Mouse (Mus musculus): ENCODE measurements around the gene Ndnf. TPM values are rescaled to one million over a fixed set of nuclear protein-coding genes. Genes with fewer than 3 reads are reported as not detected.

Gene Ndnf
- total RNA-seq, 2 experiments from 2014 or later: 0.03 to 0.36 TPM

- no peak for TF ChIP-seq CTCF (IDR thresholded peaks at IDR 0.05)
These were observed 394 bp upstream of the Ndnf start for GRCm38 (mm10) chr6:65670981-65671411.

DNA sequence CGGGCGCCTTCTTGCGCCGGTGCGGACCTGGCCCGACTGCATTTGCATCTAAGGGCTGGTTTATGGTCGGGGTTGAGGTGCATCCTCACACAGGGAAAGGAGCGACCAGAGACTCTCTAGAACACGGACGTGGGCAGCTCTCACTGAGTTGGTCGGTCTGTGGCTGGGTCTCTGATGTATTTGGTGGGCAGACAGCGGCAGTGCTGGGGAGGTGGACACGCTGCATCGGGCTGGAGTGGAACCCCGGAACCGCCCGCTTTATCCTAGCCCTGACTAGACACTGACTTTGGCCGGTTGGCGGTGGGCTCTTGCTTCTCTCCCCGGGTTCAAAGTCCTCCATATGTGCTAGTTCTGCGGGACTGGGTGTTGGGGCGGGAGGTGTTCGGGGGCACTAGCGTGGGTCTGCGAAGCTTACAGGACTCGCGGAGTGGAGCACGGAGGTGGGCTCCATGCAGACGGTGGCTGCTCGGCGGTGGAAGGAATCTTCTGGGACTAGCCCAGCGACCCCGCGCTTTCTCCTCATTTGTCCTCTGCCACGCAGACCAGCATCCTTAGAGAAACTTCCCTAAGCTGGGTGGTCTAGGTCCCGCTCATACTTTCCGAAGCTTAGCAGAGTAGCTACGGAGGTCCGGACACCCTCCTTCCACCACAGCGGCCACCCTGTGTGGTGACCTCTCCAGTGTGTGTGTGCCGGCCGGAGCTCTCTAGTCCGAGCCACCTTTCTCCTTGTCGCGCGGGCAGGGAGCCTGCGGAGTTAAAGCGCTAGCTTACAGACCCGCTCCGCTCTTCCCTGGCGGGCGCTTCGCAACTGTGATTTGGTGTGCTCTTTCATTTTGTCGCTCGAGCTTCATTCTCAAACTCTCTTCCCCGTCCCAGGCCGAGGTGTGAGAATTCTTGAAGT lies 991 bp downstream of the Ndnf start:
- no peak for TF ChIP-seq CTCF (IDR thresholded peaks at IDR 0.05)
- Histone ChIP-seq H3K4me3 (peak overlapping the region; percentile 83), H3K27ac (no peak overlapping the region)
- peak; percentile 27 for DNase-seq
- intact Hi-C loops (cut with DNase I): no loop called here

More at GRCm38 (mm10) chr6:65670981-65671411, 394 bp upstream of the Ndnf start:
- peak overlapping the region; percentile 83 for H3K4me3 ChIP-seq
- no peak overlapping the region for H3K27ac ChIP-seq
- intact Hi-C loops (cut with DNase I): no loop called here
- no peak for DNase-seq

DNA sequence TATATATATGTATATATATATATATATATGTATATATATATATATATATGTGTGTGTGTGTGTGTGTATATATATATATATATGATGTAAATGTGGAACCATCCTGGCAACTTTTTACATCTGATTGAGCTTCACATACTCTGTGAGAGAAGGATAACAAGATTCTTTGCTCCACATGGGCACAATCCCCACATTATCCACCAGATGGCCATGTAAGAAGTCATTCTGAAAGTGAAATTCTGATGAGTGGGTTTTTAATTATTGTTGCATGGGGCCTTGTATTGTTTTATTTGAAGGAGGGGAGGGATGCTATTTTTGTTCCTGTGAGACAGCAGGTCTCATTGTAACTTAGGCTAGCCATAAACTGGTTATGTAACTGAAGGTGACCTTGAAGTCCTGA lies 22.5 kb downstream of the Ndnf start:
- no peak for DNase-seq
- intact Hi-C loops (cut with DNase I): no loop called here
- Histone ChIP-seq H3K27ac (no peak overlapping the region), H3K4me3 (no peak overlapping the region)
- TF ChIP-seq CTCF (IDR thresholded peaks at IDR 0.05): no peak; the same call in 1 of the 2 replicates

DNA sequence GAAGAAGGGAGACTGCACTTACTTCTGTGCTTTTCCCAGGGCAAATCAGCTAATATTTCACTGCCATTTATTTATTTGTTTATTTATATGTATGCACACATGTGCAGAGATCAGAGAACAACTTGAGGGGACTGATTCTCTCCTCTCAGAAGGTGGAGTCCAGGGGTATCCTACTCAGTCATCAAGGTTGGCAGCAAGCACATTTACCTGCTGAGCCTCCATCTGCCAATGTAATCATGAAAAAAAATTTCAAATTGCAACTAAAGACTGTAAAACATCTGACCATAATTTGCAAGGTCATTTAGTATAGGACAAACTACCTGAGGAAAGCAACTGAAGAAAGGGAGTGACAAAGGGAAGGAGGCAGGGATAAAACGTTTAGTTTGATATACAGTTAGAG lies 49.3 kb downstream of the Ndnf start:
- DNase-seq: no peak
- TF ChIP-seq CTCF (IDR thresholded peaks at IDR 0.05): no peak
- no peak overlapping the region for H3K27ac ChIP-seq
- no peak overlapping the region for H3K4me3 ChIP-seq
- intact Hi-C loops (cut with DNase I): no loop called here

- no peak for TF ChIP-seq CTCF (IDR thresholded peaks at IDR 0.05)
- Histone ChIP-seq H3K4me3 (no peak overlapping the region), H3K27ac (no peak overlapping the region)
- no peak for DNase-seq
- intact Hi-C loops (cut with DNase I): no loop called here
These were observed 54.3 kb downstream of the Ndnf start for GRCm38 (mm10) chr6:65725677-65726076.

DNA sequence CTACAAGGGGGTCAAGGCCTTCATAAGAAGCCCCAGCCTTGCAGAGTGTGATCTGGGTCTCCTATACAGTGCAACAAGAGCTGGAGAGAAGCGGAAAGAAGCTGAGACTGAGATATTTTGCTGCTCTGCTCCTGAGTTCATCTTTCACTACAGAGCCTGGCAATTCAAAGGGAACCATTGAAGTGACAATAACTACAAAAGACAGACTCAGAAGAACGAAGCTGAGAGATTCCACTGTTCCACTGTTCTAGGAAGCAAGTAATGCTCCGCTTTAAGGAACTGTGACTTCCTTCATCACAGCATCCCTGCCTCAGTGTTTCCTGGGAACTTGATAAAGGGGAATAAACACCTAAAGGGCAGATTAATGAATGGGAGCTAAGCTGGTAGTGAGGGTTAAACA lies 56.9 kb downstream of the Ndnf start:
- no peak overlapping the region for H3K27ac ChIP-seq
- intact Hi-C loops (cut with DNase I): no loop called here
- no peak for DNase-seq
- TF ChIP-seq CTCF (IDR thresholded peaks at IDR 0.05): no peak
- no peak overlapping the region for H3K4me3 ChIP-seq

DNA sequence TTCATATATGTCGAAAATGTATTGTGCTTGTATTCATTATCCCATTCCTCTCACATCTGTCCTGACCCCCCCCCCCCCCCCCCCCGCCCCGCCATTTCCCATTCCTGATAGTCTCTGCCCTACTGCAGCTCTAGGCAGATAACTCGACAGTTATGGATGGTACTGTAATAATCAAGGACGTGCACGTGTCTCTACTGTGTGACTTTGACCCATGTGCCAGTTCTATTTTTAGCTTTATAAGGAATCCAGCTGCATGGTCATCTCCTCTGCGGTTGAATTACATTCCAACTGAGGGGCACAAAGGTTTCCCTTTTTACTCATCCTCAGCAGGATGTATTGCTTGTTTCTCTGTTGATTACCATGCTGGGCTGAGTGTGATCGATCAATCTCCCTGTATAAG lies 68.1 kb downstream of the Ndnf start:
- TF ChIP-seq CTCF (IDR thresholded peaks at IDR 0.05): no peak
- intact Hi-C loops (cut with DNase I): no loop called here
- no peak overlapping the region for H3K27ac ChIP-seq
- no peak for DNase-seq
- no peak overlapping the region for H3K4me3 ChIP-seq

DNA sequence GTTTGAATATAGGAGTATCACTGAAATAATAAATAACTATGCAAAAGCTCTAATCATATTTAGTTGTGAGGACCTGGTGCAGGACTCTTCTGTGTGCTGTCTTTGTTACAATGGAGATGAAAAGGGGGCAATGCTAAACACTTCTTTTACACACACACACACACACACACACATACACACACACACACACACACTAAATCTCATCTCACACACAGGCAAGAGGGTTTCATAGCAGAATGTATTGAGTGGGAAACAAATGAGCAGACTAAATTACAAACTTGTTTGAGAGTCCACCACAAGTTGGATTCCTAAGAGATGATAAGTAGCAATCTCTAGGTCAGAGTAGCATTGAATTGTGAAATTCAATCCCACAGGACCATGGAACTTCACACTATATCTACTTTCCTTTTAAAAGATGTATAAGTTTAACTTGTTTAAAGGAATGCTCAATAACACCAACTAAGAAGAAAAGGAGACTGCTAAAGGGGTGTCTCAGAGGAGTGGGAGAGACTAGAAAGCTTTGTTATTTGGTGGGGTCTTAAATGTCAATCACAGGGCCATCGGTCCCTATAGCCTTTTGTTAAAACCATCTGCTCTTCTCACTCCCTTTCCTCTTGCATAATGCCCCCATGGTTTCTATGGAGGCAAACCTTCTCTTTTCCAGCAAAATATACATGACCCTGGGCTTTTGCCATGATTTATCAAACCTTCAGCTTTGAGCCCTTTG lies 71.9 kb downstream of the Ndnf start:
- no peak for DNase-seq
- Histone ChIP-seq H3K27ac (no peak overlapping the region), H3K4me3 (no peak overlapping the region)
- intact Hi-C loops (cut with DNase I): no loop called here
- no peak for TF ChIP-seq CTCF (IDR thresholded peaks at IDR 0.05)

DNA sequence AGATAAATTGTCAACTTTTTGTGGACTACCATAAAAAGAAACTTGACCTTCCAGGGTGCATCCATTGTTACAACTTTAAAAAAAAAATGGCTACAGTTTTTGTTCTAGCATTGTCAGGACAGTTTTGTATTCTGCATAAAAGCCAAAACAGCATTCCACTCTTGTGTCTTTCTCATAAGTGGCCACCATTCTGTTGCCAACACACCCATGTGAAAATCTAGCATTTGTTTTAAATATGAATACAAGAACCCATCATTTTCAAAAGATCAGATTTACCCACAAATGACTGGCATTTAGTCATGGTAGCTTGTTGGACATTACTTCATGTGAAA lies 72.4 kb downstream of the Ndnf start:
- intact Hi-C loops (cut with DNase I): no loop called here
- Histone ChIP-seq H3K27ac (no peak overlapping the region), H3K4me3 (no peak overlapping the region)
- DNase-seq: no peak
- TF ChIP-seq CTCF (IDR thresholded peaks at IDR 0.05): no peak

GRCm38 (mm10) chr6:65758214-65758613 lies 86.8 kb downstream of the Ndnf start:
- DNase-seq: no peak
- H3K27ac ChIP-seq: no peak overlapping the region
- intact Hi-C loops (cut with DNase I): no loop called here
- no peak for TF ChIP-seq CTCF (IDR thresholded peaks at IDR 0.05)
- no peak overlapping the region for H3K4me3 ChIP-seq

DNA sequence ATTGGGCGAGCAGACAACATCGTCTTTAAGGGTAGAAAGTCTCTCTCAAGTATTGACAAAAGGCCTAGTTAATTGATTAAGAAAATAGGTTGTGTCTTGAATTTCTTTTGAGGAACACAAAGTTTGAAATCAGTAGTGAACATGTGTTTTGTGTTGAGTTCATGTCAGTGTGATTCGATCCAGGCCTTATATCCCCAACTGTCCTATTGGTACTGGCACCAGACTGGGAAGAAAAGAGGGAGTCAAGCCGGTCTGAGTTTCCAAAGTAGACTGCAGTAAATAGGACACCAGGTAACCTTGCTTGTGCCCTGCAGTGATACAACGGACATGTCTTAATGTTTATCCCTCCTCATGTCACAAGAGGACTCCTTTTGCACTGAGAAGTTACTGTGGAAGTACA lies 87.8 kb downstream of the Ndnf start:
- DNase-seq: no peak
- H3K4me3 ChIP-seq: no peak overlapping the region
- no peak for TF ChIP-seq CTCF (IDR thresholded peaks at IDR 0.05)
- intact Hi-C loops (cut with DNase I): no loop called here
- H3K27ac ChIP-seq: no peak overlapping the region

DNA sequence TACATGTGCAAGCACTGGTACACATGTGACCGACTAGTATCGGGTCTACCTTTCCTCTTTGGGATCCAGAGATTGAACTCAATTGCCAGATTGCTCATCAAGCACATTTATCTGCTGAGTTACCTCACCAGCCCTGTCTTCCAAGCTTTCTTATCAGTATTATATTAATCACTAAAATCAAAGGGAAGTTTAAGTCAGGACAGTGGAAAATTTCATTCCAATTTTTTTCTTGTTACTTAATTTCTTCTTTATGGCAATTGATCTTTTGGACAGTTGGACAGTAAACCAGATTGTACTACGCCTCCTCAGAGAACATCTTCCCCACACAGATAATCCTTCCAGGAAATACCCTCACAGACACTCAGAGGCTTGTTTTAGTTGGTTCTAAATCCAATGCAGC lies 88.7 kb downstream of the Ndnf start:
- H3K27ac ChIP-seq: no peak overlapping the region
- DNase-seq: no peak
- intact Hi-C loops (cut with DNase I): no loop called here
- no peak for TF ChIP-seq CTCF (IDR thresholded peaks at IDR 0.05)
- no peak overlapping the region for H3K4me3 ChIP-seq

Other genes starting within 250 kb of the Ndnf start
- under 1 TPM in 1 of 2 experiments, not detected in 1; 0.33 TPM for gene Tnip3, start 146.3 kb upstream of the Ndnf start, total RNA-seq (2021)
- gene Prdm5, start 107.4 kb downstream of the Ndnf start, total RNA-seq (2021): 1 to 10 TPM; 1.8 to 2.7 TPM

All from gastrocnemius, adult 2 months (tissue).